Mouse (Mus musculus): Measurements from ENCODE around the gene Nup93. TPM values are rescaled to one million over a fixed set of nuclear protein-coding genes. Genes with fewer than 3 reads are reported as not detected.

Gene Nup93
- polyA plus RNA-seq, 1 experiment from 2014 or later = 94.2 TPM

DNA sequence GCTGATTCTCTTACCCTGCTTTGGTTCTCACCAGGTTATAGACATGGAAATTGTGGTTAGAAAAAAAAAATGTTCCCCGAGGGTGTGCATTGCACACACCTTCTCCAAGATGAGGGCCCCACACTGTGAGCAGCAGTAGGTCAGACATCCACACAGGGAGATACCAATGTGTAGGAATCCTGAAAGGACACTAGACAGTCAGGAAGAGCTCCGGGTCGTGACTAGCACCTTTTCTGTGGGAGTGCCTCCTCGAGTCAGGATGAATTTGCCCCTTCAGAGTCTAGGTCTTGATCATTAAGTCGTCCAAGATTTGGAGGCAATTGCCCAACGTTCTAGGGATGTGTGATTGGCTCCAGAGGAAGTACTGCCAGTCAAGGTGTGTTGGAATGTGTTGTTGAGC is 28.6 kb upstream of the Nup93 start:
- H3K4me3 ChIP-seq (ENCODE audit: low read length) = no peak overlapping the region
- H3K9ac ChIP-seq (replicated peaks; ENCODE audit: low read length) = no peak overlapping the region
- peaks cover 40% of the 10 kb centered on the region for H3K27me3 ChIP-seq (ENCODE audit: insufficient read depth, low read length)
- 57% methylated on average over 6 of the region's 6 CpGs for WGBS
- no peaks in the 10 kb centered on the region for H3K36me3 ChIP-seq (ENCODE audit: insufficient read depth, low read length)
- H3K4me2 ChIP-seq (replicated peaks; ENCODE audit: low read depth, low read length) = no peak overlapping the region
- no peak overlapping the region for H3K27ac ChIP-seq (ENCODE audit: low read length)
- H3K9me3 ChIP-seq (ENCODE audit: low read length) = no peaks in the 10 kb centered on the region
- H3K4me1 ChIP-seq (ENCODE audit: insufficient read depth, low read length) = peaks cover 32% of the 10 kb centered on the region
- ATAC-seq (ENCODE audit: low FRiP score, low TSS enrichment) = no peak

DNA sequence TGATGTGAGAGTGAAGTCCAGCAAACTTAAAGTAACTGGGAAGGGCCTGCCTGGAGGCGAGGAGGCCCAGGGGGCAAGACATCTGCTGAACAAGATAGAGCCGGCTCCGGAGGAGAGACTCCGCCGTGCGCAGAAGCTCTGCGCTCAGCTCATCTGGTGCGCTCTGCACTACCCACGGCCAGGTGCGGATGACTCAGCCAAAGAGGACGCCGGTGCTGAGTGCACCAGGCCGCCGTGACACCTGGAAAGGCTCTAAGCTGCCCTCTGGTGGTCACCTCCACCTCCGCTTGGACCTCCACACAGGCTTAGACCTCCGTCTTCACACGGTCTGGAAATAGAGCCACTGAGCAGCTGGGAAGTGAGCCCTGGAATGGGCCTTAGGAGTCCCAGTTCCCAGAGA is 27.8 kb upstream of the Nup93 start:
- H3K4me2 ChIP-seq (replicated peaks; ENCODE audit: low read depth, low read length) = peak overlapping the region; percentile 40
- peak overlapping the region; percentile 19; the same call in 1 of the 2 replicates for H3K4me3 ChIP-seq (ENCODE audit: low read length)
- no peaks in the 10 kb centered on the region for H3K36me3 ChIP-seq (ENCODE audit: insufficient read depth, low read length)
- H3K27ac ChIP-seq (ENCODE audit: low read length) = no peak overlapping the region
- 3% methylated on average over 17 of the region's 17 CpGs for WGBS
- H3K9me3 ChIP-seq (ENCODE audit: low read length) = no peaks in the 10 kb centered on the region
- peak; percentile 75 for ATAC-seq (ENCODE audit: low FRiP score, low TSS enrichment)
- H3K9ac ChIP-seq (replicated peaks; ENCODE audit: low read length) = peak overlapping the region; percentile 32; the same call in 1 of the 2 replicates
- peaks cover 40% of the 10 kb centered on the region for H3K4me1 ChIP-seq (ENCODE audit: insufficient read depth, low read length)
- H3K27me3 ChIP-seq (ENCODE audit: insufficient read depth, low read length) = peaks cover 38% of the 10 kb centered on the region

DNA sequence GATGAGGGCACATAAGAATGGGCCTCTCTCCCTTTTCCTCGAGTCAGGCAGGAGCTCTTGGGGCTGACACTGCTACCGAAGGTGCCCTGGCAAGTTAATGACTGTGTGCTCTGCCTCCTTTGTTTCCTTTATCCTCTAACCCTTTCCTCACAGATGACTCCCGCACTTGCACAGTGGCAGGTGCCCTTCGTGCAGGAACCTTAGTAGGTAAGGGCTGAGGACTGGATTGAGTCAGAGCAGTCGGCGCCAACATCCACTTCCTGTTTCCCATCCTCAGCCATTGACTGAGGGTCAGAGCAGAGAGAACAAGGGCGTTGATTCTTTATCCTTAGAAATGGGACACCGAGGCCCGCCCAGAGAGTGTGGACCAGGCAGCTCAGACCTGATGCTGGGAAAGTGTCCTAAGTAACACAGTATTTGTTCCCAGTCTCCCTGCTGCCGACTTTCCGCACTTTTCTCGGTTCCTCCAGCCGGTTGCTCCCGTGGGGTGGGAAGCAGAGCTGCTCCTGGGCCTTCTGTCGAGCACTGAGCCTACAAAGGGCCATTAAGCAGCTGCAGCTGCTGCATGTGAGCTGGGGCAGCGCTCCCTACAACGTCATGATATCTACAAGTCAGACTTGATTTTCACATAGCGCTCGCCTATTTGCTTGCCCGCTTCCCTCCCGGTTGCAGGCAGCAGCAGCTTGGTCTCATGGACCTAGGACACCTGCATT is 26.9 kb upstream of the Nup93 start:
- no peak overlapping the region for H3K4me3 ChIP-seq (ENCODE audit: low read length)
- WGBS = 30% methylated on average over 21 of the region's 21 CpGs
- no peak for ATAC-seq (ENCODE audit: low FRiP score, low TSS enrichment)
- 0 out of 2 replicates have a peak overlapping the region, but pooled peaks have one; percentile 3 for H3K4me2 ChIP-seq (replicated peaks; ENCODE audit: low read depth, low read length)
- no peak overlapping the region for H3K27ac ChIP-seq (ENCODE audit: low read length)
- H3K27me3 ChIP-seq (ENCODE audit: insufficient read depth, low read length) = peaks cover 36% of the 10 kb centered on the region
- H3K9ac ChIP-seq (replicated peaks; ENCODE audit: low read length) = peak overlapping the region; percentile 20; the same call in 1 of the 2 replicates
- H3K4me1 ChIP-seq (ENCODE audit: insufficient read depth, low read length) = peaks cover 40% of the 10 kb centered on the region
- no peaks in the 10 kb centered on the region for H3K9me3 ChIP-seq (ENCODE audit: low read length)
- H3K36me3 ChIP-seq (ENCODE audit: insufficient read depth, low read length) = no peaks in the 10 kb centered on the region

DNA sequence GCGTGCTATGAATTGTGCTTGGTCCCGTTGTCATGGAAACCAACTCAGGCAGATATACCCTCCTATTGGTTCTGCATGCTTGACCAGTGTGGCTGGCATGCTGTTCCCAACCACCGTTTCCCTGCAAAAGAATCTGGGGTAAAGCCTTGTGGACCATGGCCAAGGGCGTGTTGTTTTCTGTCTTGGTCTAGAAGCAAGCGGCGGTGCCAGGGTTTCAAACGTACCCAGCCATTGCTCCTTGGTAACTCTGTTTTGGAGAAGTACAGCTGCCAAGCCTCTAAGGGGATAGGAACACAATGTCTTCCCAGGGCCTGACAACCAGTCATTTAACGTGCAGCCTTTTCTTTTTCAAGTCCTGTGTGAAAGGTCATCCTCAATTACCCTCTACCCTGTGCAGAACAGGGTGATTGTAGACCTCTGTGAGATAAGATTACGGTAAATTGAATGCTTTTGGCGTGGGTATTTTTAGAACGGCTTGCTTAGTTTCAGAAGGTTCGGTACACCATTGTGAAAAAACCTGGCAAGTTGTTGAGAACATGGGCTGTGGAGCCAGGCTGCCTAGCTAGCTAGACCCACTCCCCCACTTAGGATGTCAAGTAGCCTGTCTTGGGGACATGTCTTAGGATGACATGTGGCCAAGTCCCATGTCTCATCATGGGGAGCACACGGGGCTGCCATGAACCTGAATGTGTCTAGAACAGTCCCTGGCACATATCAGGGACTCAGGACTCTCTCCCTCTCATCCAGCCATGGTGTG is 24.9 kb upstream of the Nup93 start:
- no peaks in the 10 kb centered on the region for H3K9me3 ChIP-seq (ENCODE audit: low read length)
- H3K9ac ChIP-seq (replicated peaks; ENCODE audit: low read length) = no peak overlapping the region
- H3K4me3 ChIP-seq (ENCODE audit: low read length) = no peak overlapping the region
- 63% methylated on average over 13 of the region's 13 CpGs for WGBS
- H3K27ac ChIP-seq (ENCODE audit: low read length) = no peak overlapping the region
- H3K4me2 ChIP-seq (replicated peaks; ENCODE audit: low read depth, low read length) = no peak overlapping the region
- peaks cover 30% of the 10 kb centered on the region for H3K27me3 ChIP-seq (ENCODE audit: insufficient read depth, low read length)
- peaks cover 25% of the 10 kb centered on the region for H3K4me1 ChIP-seq (ENCODE audit: insufficient read depth, low read length)
- no peaks in the 10 kb centered on the region for H3K36me3 ChIP-seq (ENCODE audit: insufficient read depth, low read length)
- no peak for ATAC-seq (ENCODE audit: low FRiP score, low TSS enrichment)

GRCm38 (mm10) chr8:94191101-94191691 is 23.2 kb upstream of the Nup93 start:
- Histone ChIP-seq H3K27me3 (ENCODE audit: insufficient read depth, low read length) (peaks cover 16% of the 10 kb centered on the region), H3K9me3 (ENCODE audit: low read length) (no peaks in the 10 kb centered on the region), H3K4me2 (replicated peaks; ENCODE audit: low read depth, low read length) (peak overlapping the region; percentile 59), H3K4me1 (ENCODE audit: insufficient read depth, low read length) (peaks cover 25% of the 10 kb centered on the region), H3K4me3 (ENCODE audit: low read length) (peak overlapping the region; percentile 38), H3K9ac (replicated peaks; ENCODE audit: low read length) (peak overlapping the region; percentile 43; the same call in 1 of the 2 replicates), H3K36me3 (ENCODE audit: insufficient read depth, low read length) (no peaks in the 10 kb centered on the region), H3K27ac (ENCODE audit: low read length) (0 out of 2 replicates have a peak overlapping the region, but pooled peaks have one; percentile 9)
- ATAC-seq (ENCODE audit: low FRiP score, low TSS enrichment) = peak; percentile 25; the same call in 1 of the 2 replicates
- 17% methylated on average over 21 of the region's 21 CpGs for WGBS

- Histone ChIP-seq H3K27ac (ENCODE audit: low read length) (no peak overlapping the region), H3K9ac (replicated peaks; ENCODE audit: low read length) (no peak overlapping the region), H3K9me3 (ENCODE audit: low read length) (no peaks in the 10 kb centered on the region), H3K36me3 (ENCODE audit: insufficient read depth, low read length) (no peaks in the 10 kb centered on the region), H3K4me1 (ENCODE audit: insufficient read depth, low read length) (peaks cover 10% of the 10 kb centered on the region; the same call in 1 of the 2 replicates), H3K4me2 (replicated peaks; ENCODE audit: low read depth, low read length) (no peak overlapping the region), H3K27me3 (ENCODE audit: insufficient read depth, low read length) (0 out of 2 replicates have a peak, but pooled peaks cover 2% of the 10 kb centered on the region), H3K4me3 (ENCODE audit: low read length) (no peak overlapping the region)
- ATAC-seq (ENCODE audit: low FRiP score, low TSS enrichment) = no peak
- 50% methylated on average over 1 of the region's 1 CpGs for WGBS
These were observed 21.4 kb upstream of the Nup93 start for GRCm38 (mm10) chr8:94192926-94193325.

GRCm38 (mm10) chr8:94194591-94195223 is 19.7 kb upstream of the Nup93 start:
- H3K9ac ChIP-seq (replicated peaks; ENCODE audit: low read length) = no peak overlapping the region
- H3K27ac ChIP-seq (ENCODE audit: low read length) = no peak overlapping the region
- H3K4me2 ChIP-seq (replicated peaks; ENCODE audit: low read depth, low read length) = no peak overlapping the region
- H3K4me1 ChIP-seq (ENCODE audit: insufficient read depth, low read length) = peaks cover 10% of the 10 kb centered on the region; the same call in 1 of the 2 replicates
- H3K9me3 ChIP-seq (ENCODE audit: low read length) = no peaks in the 10 kb centered on the region
- H3K27me3 ChIP-seq (ENCODE audit: insufficient read depth, low read length) = no peaks in the 10 kb centered on the region
- H3K36me3 ChIP-seq (ENCODE audit: insufficient read depth, low read length) = no peaks in the 10 kb centered on the region
- 85% methylated on average over 7 of the region's 7 CpGs for WGBS
- ATAC-seq (ENCODE audit: low FRiP score, low TSS enrichment) = no peak
- H3K4me3 ChIP-seq (ENCODE audit: low read length) = no peak overlapping the region

DNA sequence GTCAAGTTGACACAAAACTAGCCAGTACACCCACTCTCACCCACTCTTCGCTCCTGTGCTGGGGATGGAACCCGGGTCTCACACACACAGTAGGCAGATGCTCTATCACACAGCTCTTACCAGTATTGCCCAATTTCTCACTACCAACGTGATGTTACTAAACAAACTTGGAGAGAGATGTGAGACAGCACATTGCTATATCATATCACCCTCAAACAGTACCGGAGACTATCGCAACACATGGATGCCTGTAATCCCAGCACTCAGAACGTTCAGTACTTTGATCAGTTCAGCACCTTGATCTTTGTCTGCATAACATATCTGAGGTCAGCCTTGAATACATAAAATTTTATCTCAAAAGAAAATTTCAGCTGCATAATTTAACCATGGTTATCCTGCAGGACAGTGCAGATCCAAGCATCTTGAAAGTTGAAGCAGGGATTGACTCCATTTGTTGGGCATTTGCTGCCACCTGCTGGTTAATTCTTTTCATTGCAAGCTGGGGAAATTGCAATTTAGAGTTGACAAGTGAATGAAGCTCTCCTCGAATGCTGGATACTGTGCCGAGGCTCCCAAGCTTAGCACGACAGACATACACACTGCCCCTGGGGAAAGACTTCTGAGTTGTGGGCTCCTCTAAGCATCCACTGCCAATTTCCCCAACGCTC is 15.0 kb upstream of the Nup93 start:
- WGBS = 44% methylated on average over 10 of the region's 10 CpGs
- Histone ChIP-seq H3K4me3 (ENCODE audit: low read length) (no peak overlapping the region), H3K4me2 (replicated peaks; ENCODE audit: low read depth, low read length) (peak overlapping the region; percentile 27), H3K9me3 (ENCODE audit: low read length) (no peaks in the 10 kb centered on the region), H3K27me3 (ENCODE audit: insufficient read depth, low read length) (no peaks in the 10 kb centered on the region), H3K4me1 (ENCODE audit: insufficient read depth, low read length) (no peaks in the 10 kb centered on the region; the same call in 1 of the 2 replicates), H3K27ac (ENCODE audit: low read length) (no peak overlapping the region), H3K36me3 (ENCODE audit: insufficient read depth, low read length) (no peaks in the 10 kb centered on the region), H3K9ac (replicated peaks; ENCODE audit: low read length) (no peak overlapping the region)
- peak; percentile 70 for ATAC-seq (ENCODE audit: low FRiP score, low TSS enrichment)

GRCm38 (mm10) chr8:94204043-94204442 is 10.3 kb upstream of the Nup93 start:
- Histone ChIP-seq H3K36me3 (ENCODE audit: insufficient read depth, low read length) (no peaks in the 10 kb centered on the region), H3K4me3 (ENCODE audit: low read length) (no peak overlapping the region), H3K27me3 (ENCODE audit: insufficient read depth, low read length) (no peaks in the 10 kb centered on the region), H3K9me3 (ENCODE audit: low read length) (no peaks in the 10 kb centered on the region), H3K4me1 (ENCODE audit: insufficient read depth, low read length) (no peaks in the 10 kb centered on the region; the same call in 1 of the 2 replicates), H3K27ac (ENCODE audit: low read length) (no peak overlapping the region), H3K4me2 (replicated peaks; ENCODE audit: low read depth, low read length) (no peak overlapping the region), H3K9ac (replicated peaks; ENCODE audit: low read length) (no peak overlapping the region)
- 66% methylated on average over 3 of the region's 3 CpGs for WGBS
- no peak for ATAC-seq (ENCODE audit: low FRiP score, low TSS enrichment)

Data from kidney, embryonic 16.5 days (tissue).